Mouse (Mus musculus): ENCODE data around the gene Il17c. TPM values are rescaled to one million over a fixed set of nuclear protein-coding genes. Genes with fewer than 3 reads are reported as not detected.

Gene Il17c
- polyA plus RNA-seq (2017; shearing (Covaris generic)): not detected

DNA sequence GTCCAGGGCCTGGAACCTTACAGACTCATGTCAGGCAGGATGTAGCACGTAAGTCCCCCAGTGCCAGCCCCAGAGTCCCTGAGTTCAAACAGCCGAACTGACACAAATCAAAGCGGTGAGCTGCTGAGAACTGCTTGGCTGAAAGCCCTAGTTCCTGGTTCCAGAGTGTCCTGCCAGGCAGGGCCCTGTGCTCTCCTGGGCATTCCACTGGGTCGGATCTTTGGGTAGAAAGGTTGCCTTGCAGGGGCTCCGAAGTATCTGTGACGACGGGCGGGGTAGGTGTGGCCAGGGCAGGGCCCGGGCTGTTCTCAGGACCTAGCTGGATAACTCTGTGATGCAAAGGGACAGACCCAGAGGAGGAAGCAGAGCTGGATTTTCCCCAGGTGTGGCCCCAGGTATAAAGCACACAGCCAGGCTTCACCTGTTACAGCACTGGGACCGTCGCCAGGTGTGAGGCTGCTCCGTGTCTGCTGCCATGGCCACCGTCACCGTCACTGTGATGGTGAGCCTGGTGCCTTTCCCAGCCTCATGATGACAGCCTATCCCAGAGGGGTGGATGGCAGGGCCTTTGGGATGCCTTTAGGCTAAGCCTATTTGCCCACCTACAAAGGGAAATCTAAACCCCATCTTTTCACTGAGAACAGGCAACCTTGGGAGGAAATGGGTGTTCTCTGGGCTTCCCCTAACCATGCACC lies at the start of gene Il17c:
TSS of gene Il17c (plus strand) at position 645 of the 695 bp plus-strand sequence.

DNA sequence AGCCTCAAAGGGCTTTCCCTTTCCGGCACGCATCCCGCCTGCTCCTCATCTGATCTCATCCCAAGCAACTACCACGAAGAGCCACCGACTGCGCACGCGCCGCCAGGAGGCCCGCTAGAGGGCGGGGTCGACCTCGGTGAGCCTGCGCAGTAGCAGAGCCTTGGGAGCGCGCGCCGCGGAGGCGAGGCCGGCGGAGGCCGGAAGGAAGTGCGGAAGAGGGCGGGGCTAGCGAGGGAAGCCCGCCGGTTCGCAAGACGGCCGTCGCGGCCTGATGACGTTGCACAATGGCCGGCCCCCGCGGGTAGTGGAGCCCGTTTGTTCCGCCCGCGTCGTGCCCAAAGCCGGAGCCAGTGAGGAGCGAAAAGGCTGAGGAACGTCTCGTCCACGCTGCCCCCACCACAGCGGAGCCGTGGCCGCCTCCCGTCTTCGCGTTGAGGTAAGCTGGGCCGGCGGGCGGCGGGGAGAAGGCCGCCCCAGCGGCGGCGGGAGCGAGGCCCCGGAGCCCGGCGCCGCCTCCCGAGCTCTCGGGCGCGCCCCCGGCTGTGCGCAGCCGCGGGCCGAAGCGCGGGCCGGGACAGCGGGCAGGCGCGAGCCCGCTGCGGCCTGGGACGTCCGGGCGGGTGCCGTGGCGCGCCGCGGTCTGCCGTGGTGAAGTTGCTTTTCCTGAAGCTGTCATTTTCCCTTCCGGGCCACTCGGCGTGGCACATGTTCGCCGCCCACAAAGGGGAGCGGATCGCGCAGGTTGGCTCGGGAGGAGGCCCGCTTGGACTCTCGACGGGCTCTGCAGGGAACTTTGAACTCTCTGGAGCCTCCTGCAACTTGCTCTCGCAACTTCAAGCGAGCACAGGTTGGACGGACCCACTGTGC lies 45.2 kb upstream of the Il17c start, which contains the start of gene Zc3h18:
TSS of gene Zc3h18 (plus strand) at position 245 of the 867 bp plus-strand sequence.

DNA sequence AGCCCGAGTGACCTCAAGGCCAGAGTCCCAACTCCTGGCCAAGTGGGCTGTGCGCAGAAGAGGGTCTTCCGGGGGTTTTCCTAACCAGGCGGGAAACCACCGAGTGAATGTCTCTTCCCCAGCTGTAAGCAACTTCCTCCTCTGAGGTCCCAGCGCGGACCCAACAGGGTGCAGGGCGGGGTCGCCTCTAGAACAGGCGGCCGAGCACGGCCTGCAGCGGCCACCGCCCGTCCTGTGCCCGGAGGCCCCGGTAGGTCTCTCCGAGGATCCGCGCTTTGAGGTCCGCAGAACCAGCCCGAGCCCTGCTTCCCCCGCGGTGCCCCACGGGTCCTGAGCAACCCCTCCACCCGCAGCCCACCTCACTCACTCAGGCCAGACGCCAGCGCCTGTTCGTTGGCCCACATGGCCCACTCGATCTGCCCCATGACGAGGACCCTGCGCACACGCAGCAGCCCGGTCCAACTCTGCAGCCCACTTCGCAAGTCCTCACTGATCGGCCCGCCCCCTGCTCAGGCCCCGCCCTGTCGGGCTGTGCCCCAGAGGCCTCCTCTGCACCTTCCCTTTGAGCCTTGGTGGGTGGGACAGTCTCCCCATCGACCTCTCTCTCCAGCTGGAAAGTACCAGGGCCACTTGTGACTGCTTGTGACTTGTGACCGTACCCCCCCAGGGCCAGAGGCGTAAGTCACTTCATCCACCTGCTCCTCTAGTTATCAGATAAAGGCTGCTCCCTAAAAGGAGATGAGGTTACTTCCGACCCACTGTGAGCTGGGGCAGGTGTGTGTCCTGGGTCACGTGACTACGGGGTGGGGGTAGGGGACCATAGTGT lies 10.8 kb downstream of the Il17c start, which contains the start of gene Cyba:
TSS of gene Cyba (minus strand) at position 488 of the 826 bp plus-strand sequence.

DNA sequence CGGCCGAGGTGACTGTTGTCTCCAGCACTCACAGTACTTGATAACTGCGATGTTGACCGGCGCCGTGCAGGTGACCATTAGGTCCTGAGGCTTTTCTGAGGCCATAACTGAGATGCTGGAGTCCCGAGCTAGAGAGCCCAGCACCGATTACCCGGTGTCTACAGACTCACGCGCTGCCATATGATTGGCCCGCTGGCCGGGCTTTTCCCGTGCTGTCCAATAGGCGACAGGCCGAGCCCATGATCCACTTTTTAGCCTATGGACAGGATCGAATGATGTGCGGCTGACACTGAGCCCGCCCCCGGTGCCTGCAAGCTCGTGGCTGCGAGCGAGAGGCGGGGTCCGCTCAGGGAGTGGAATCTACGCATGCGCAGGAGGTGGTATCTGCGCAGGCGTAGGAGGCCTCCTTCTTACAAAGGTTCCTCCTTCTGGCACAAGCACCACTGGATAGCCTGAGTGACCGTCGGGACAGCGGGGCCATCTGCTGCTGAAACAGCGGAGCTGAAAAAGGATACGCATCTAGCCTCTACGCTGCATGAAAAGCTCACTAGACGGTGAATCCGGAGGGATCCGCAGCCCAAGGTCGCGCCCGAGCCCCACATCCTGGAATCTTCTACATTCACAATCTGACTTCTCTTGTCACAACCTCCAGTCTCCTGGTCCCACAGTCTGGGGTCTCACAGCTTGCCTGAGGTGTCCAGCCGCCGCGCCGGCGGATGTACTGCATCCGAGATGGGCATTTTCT lies 21.6 kb downstream of the Il17c start, which contains the start of gene Mvd:
TSS of gene Mvd (minus strand) at position 161 of the 745 bp plus-strand sequence.

DNA sequence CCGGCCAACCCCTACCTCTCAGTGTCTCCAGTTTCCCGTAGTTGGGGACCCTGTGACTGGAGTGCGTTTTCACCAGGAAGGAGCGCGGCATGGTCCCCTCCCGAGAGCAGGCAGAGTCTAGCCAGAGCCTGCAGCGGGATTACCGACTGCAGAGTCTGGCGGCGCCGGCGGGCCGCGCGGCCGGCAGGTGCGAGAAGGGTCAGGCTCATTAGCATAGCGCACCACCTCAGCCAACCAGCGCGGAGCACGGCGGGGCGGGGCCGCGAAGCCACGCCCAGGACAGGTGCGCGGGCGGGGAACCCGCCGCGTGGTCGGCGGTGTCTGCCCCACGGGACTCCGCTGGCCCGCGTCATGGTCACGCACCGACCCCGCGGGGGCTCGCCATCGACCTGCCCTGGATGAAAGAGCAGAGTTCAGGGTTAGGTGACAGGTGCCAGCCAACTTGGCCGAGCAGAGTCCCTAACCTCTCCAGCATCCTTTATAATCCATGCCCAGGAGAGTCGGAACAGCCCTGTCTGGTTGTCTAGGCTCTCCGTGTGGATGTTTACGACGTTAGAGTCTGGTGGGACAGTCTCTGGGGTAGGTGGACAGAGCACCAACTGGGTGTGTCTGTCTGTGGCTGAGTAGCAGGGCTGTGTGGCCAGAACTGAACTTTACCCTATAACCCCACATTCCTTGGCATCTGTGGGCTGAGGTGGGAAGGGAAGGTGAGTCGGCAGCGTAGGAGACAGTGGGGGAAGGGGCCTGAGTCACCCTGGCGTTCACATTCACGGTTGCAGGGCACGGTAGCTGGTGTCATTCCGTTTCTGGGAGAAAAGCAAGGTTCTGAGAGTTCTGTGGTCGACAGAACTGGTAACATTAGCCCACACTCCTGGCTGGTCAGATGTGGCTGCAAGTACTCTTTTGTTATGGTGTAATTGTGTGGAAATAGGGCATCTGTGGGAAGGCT lies 39.0 kb downstream of the Il17c start, which contains the start of gene Snai3:
TSS of gene Snai3 (minus strand) at position 210 of the 949 bp plus-strand sequence.

Other genes starting within 250 kb of the Il17c start
- gene Zfpm1, start 139.9 kb upstream of the Il17c start, polyA plus RNA-seq (2017; shearing (Covaris generic)): 0.73 TPM
- gene Trhr2, start 61.3 kb upstream of the Il17c start, polyA plus RNA-seq (2017; shearing (Covaris generic)): not detected
- 62.2 TPM for gene Zc3h18, start 45.4 kb upstream of the Il17c start, polyA plus RNA-seq (2017; shearing (Covaris generic))
- gene Cyba, start 10.9 kb downstream of the Il17c start, polyA plus RNA-seq (2017; shearing (Covaris generic)): 981 TPM
- 28.4 TPM for gene Mvd, start 21.4 kb downstream of the Il17c start, polyA plus RNA-seq (2017; shearing (Covaris generic))
- 3.5 TPM for gene Snai3, start 38.7 kb downstream of the Il17c start, polyA plus RNA-seq (2017; shearing (Covaris generic))
- gene Rnf166, start 54.0 kb downstream of the Il17c start, polyA plus RNA-seq (2017; shearing (Covaris generic)): 39.6 TPM
- 82.8 TPM for gene Ctu2, start 54.1 kb downstream of the Il17c start, polyA plus RNA-seq (2017; shearing (Covaris generic))
- 7.6 TPM for gene Piezo1, start 129.3 kb downstream of the Il17c start, polyA plus RNA-seq (2017; shearing (Covaris generic))
- 21.6 TPM for gene Cdt1, start 146.0 kb downstream of the Il17c start, polyA plus RNA-seq (2017; shearing (Covaris generic))
- gene Aprt, start 154.9 kb downstream of the Il17c start, polyA plus RNA-seq (2017; shearing (Covaris generic)): 201 TPM
- gene Galns, start 189.4 kb downstream of the Il17c start, polyA plus RNA-seq (2017; shearing (Covaris generic)): 15.9 TPM
- gene Trappc2l, start 189.6 kb downstream of the Il17c start, polyA plus RNA-seq (2017; shearing (Covaris generic)): 54.2 TPM
- gene Pabpn1l, start 200.7 kb downstream of the Il17c start, polyA plus RNA-seq (2017; shearing (Covaris generic)): not detected

Data from inflammation-experienced regulatory T-cells, adult 16 weeks (primary cell).